Mouse (Mus musculus) mesoderm, embryonic 11.5 days (tissue): Measurements from ENCODE around the gene Cul9.
"Not testable (repeated sequence)": the region's sequence is repeated elsewhere in the genome, so short reads cannot be mapped to it uniquely, and the experiment has no call there.

Experiments used
- DNase-seq: peaks from one replicate; pipeline ENCODE4 v3.0.0-alpha.2; 2012; ENCODE audit warnings: low read depth, low spot score

Gene Cul9

GRCm38 (mm10) chr17:46545813-46546564 lies at the start of gene Cul9:
Gene Cul9, minus strand, starts transcription at chr17:46546388.
- DNase-seq = peak; percentile 63

GRCm38 (mm10) chr17:46595336-46595735 lies 49.1 kb upstream of the Cul9 start:
- no peak for DNase-seq

GRCm38 (mm10) chr17:46594606-46595005 lies 48.4 kb upstream of the Cul9 start:
- peak; percentile 56 for DNase-seq

GRCm38 (mm10) chr17:46593124-46593523 lies 46.9 kb upstream of the Cul9 start:
- DNase-seq = no peak

GRCm38 (mm10) chr17:46591406-46591805 lies 45.2 kb upstream of the Cul9 start:
- DNase-seq = no peak

- no peak for DNase-seq
These were observed 44.3 kb upstream of the Cul9 start for GRCm38 (mm10) chr17:46590439-46590838.

- DNase-seq = no peak
These were observed 43.6 kb upstream of the Cul9 start for GRCm38 (mm10) chr17:46589635-46590314.

GRCm38 (mm10) chr17:46588913-46589312 lies 42.7 kb upstream of the Cul9 start:
- DNase-seq = no peak

GRCm38 (mm10) chr17:46588173-46588572 lies 42.0 kb upstream of the Cul9 start:
- DNase-seq = no peak

- DNase-seq = no peak
These were observed 40.1 kb upstream of the Cul9 start for GRCm38 (mm10) chr17:46586327-46586726.

GRCm38 (mm10) chr17:46578650-46579049 lies 32.5 kb upstream of the Cul9 start:
- DNase-seq = peak; percentile 20

- no peak for DNase-seq
These were observed 29.9 kb upstream of the Cul9 start for GRCm38 (mm10) chr17:46576070-46576469.

- no peak for DNase-seq
These were observed 28.3 kb upstream of the Cul9 start for GRCm38 (mm10) chr17:46574535-46574934.

GRCm38 (mm10) chr17:46571005-46571404 lies 24.8 kb upstream of the Cul9 start:
- DNase-seq = no peak

GRCm38 (mm10) chr17:46559146-46559545 lies 13.0 kb upstream of the Cul9 start:
- DNase-seq = no peak

- DNase-seq = no peak
These were observed 12.0 kb upstream of the Cul9 start for GRCm38 (mm10) chr17:46558151-46558550.

GRCm38 (mm10) chr17:46557321-46557720 lies 11.1 kb upstream of the Cul9 start:
- DNase-seq = not testable (repeated sequence)

- peak; percentile 77 for DNase-seq
These were observed 10.4 kb upstream of the Cul9 start for GRCm38 (mm10) chr17:46556584-46556945.

GRCm38 (mm10) chr17:46555673-46556583 lies 9.7 kb upstream of the Cul9 start, which contains the start of gene Srf:
Gene Srf, minus strand, starts transcription at chr17:46556175.
- DNase-seq = peak; percentile 98

- no peak for DNase-seq
These were observed 8.9 kb upstream of the Cul9 start for GRCm38 (mm10) chr17:46554977-46555672.

- no peak for DNase-seq
These were observed 8.4 kb upstream of the Cul9 start for GRCm38 (mm10) chr17:46554646-46554976.

- no peak for DNase-seq
These were observed 7.7 kb upstream of the Cul9 start for GRCm38 (mm10) chr17:46553926-46554325.
